ENCODE assay signal across 8 mouse cellular contexts in the genomic region with DNA sequence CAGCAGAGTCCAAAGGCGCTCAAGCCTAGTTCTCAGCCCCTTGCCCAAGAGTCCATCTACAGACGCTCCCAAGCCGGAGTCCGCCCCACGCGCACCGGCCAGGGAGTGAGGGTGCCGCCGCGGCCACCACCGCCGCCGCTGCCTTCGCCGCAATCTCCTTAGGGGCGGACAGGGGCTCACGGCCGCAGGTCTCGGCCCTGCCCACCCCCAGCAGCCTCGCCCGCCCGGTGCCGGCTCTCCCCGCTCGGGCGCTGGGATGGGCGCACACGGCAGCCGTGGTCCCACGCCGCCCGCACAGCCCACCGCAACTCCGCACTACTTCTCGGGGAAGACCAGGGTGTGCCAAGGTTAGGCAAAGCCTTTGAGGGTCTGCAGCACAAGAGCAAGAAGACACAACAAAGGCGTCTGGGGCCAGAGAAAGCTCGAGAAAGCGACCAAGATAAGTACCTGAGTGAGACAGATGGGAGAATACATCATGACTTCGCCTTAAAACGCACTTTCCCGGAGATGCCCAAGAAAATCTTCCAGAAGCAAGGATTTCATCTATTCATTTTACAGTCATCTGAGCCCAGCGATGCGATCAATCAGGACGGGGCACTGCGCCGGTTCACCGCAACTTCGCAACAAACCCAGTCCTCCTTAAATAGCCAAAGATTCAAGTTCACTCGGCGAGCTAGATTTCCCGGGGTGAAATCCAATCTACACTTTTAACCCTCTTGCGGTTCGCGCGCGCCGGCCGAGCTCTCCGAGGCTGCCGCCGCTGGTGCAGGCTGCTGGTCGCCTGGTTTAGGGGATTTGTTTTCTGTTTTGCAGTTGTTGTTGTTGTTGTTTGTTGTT.
DNase-seq lines count a peak whose midpoint lies in the region; ATAC-seq and TF ChIP-seq lines count a peak whose summit lies in the region.

No protein-coding gene starts in this region.

- H3K9ac ChIP-seq in heart, embryonic 12.5 days, result peak overlapping the region; percentile 100
- peak overlapping the region; percentile 86 for H3K9ac ChIP-seq in kidney, embryonic 15.5 days
- peak overlapping the region; percentile 95 for H3K9ac ChIP-seq in midbrain, embryonic 12.5 days (replicated peaks)

- peak; percentile 70 for DNase-seq in 3134 (ENCODE audit: extremely low read depth, insufficient read length, low spot score)
- DNase-seq in embryo, embryonic 10.5 days (ENCODE audit: low spot score), result peak; percentile 71
- no peak for DNase-seq in layer of hippocampus, adult 9-10 months (ENCODE audit: low spot score)
- no peak for DNase-seq in ovary, postnatal 14 days (ENCODE audit: low spot score)

- H3K36me3 ChIP-seq in E14TG2a.4 (ENCODE audit: insufficient read depth, low read length), result no peaks in the 10 kb centered on the region
- no peaks in the 10 kb centered on the region for H3K36me3 ChIP-seq in heart, embryonic 12.5 days
- H3K36me3 ChIP-seq in kidney, embryonic 15.5 days, result no peaks in the 10 kb centered on the region
- no peaks in the 10 kb centered on the region for H3K36me3 ChIP-seq in midbrain, embryonic 12.5 days

- TF ChIP-seq CTCF in E14TG2a.4 (conservative IDR thresholded peaks at IDR 0.05; ENCODE audit: low read length), result no peak

- no peak for ATAC-seq in heart, embryonic 12.5 days (ENCODE audit: insufficient number of reproducible peaks, low FRiP score)
- no peak for ATAC-seq in kidney, embryonic 15.5 days (replicated peaks; ENCODE audit: low FRiP score)
- no peak for ATAC-seq in midbrain, embryonic 12.5 days (ENCODE audit: low FRiP score, low read depth)

- H3K4me3 ChIP-seq in E14TG2a.4 (replicated peaks; ENCODE audit: low read length), result peak overlapping the region; percentile 86
- H3K4me3 ChIP-seq in heart, embryonic 12.5 days, result peak overlapping the region; percentile 99
- H3K4me3 ChIP-seq in kidney, embryonic 15.5 days (replicated peaks), result peak overlapping the region; percentile 79
- peak overlapping the region; percentile 84 for H3K4me3 ChIP-seq in midbrain, embryonic 12.5 days

- H3K27ac ChIP-seq in heart, embryonic 12.5 days (ENCODE audit: poor library complexity, severe bottlenecking), result peak overlapping the region; percentile 99
- H3K27ac ChIP-seq in kidney, embryonic 15.5 days, result peak overlapping the region; percentile 100
- peak overlapping the region; percentile 98 for H3K27ac ChIP-seq in midbrain, embryonic 12.5 days (replicated peaks)

- peaks cover 48% of the 10 kb centered on the region for H3K4me1 ChIP-seq in E14TG2a.4 (replicated peaks; ENCODE audit: low read depth, low read length)
- peaks cover 31% of the 10 kb centered on the region for H3K4me1 ChIP-seq in heart, embryonic 12.5 days (replicated peaks)
- H3K4me1 ChIP-seq in kidney, embryonic 15.5 days, result peaks cover 40% of the 10 kb centered on the region
- peaks cover 43% of the 10 kb centered on the region for H3K4me1 ChIP-seq in midbrain, embryonic 12.5 days

- peak overlapping the region; percentile 95 for H3K4me2 ChIP-seq in heart, embryonic 12.5 days
- peak overlapping the region; percentile 96 for H3K4me2 ChIP-seq in kidney, embryonic 15.5 days
- peak overlapping the region; percentile 94 for H3K4me2 ChIP-seq in midbrain, embryonic 12.5 days (replicated peaks)

- under 1% methylated on average over 62 of the region's 62 CpGs for WGBS in heart, embryonic 12.5 days
- under 1% methylated on average over 62 of the region's 62 CpGs for WGBS in kidney, embryonic 15.5 days
- WGBS in midbrain, embryonic 12.5 days, result under 1% methylated on average over 62 of the region's 62 CpGs

- H3K27me3 ChIP-seq in E14TG2a.4 (ENCODE audit: insufficient read depth, low read length), result no peaks in the 10 kb centered on the region
- no peaks in the 10 kb centered on the region for H3K27me3 ChIP-seq in heart, embryonic 12.5 days (replicated peaks)
- peaks cover 33% of the 10 kb centered on the region for H3K27me3 ChIP-seq in kidney, embryonic 15.5 days
- H3K27me3 ChIP-seq in midbrain, embryonic 12.5 days, result no peaks in the 10 kb centered on the region; the same call in 1 of the 2 replicates

- H3K9me3 ChIP-seq in E14TG2a.4 (ENCODE audit: low read length), result no peaks in the 10 kb centered on the region
- H3K9me3 ChIP-seq in heart, embryonic 12.5 days (replicated peaks), result no peaks in the 10 kb centered on the region
- H3K9me3 ChIP-seq in kidney, embryonic 15.5 days (replicated peaks), result no peaks in the 10 kb centered on the region
- H3K9me3 ChIP-seq in midbrain, embryonic 12.5 days, result no peaks in the 10 kb centered on the region

Comparison
In these comparisons a context has a peak if more than half of its experiments do, and no peak if none do; other contexts are left out.
1. DNase-seq: peak in 3134 (single experiment) and embryo, embryonic 10.5 days (single experiment); none in layer of hippocampus, adult 9-10 months (single experiment) and ovary, postnatal 14 days (single experiment).
2. Peak in every context shown above with its lines, with median percentiles within 50 percentile points of each other: H3K4me3 ChIP-seq, H3K27ac ChIP-seq, H3K4me2 ChIP-seq and H3K9ac ChIP-seq.